Mouse (Mus musculus) adrenal gland, adult 18-20 months (tissue): Measurements from ENCODE around the gene Ktn1. TPM values are rescaled to one million over a fixed set of nuclear protein-coding genes. Genes with fewer than 3 reads are reported as not detected.

Experiments used
- DNase-seq, 2 experiments: peaks; one replicate each; pipeline ENCODE4 v3.0.0; 2021 to 2022; ENCODE audit warnings: low spot score in 2 of 2
- total RNA-seq, 2 experiments: library from RNA; stranded (reverse); gene quantifications; 1 replicate in 1 of 2; 2 replicates in 1 of 2; pipeline ENCODE4 v1.2.3; 2021

The Ktn1 gene
- total RNA-seq, 2 experiments from 2014 or later: 41.8 to 56.7 TPM

DNA sequence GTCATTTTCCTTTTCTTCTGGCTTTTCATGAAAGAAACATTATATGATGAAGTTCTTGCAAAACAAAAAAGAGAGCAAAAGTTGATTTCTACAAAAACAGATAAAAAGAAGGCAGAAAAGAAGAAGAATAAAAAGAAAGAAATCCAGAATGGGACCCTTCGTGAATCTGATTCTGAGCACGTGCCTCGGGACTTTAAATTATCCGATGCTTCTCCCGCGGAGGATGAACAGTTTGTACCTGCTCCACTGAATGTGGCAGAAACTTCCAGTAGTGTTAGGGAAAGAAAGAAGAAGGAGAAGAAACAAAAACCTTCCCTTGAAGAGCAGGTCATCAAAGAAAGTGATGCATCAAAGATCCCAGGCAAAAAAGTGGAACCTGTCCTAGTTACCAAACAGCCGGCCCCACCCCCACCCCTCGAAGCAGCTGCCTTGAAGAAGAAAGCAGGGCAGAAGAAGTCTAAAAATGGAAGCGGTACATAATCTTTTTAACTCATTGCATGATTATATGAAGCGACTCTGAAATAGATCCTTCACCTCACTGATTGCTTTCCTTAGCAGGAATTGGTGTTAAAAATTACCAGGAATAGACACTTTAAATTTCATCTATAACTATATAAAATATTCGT is 15.7 kb downstream of the Ktn1 start:
- no peak for DNase-seq

DNA sequence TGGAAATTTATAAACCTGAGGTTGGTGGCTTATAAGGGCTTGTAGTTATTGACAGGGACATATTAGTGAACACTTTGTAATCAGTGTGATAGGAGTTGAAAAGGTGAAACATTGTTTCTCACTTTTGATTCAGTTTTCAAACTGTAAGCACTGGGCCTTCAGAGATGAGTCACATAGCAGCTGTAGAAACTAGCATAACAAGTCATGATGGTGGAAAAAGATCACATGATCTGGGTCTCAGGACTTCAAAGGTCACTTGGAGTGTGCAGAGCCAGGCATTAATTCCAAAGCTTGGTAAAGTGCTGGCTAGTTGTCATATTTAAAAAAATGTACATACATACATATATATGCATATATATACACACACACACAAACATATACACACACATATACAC is 16.2 kb downstream of the Ktn1 start:
- DNase-seq: no peak

DNA sequence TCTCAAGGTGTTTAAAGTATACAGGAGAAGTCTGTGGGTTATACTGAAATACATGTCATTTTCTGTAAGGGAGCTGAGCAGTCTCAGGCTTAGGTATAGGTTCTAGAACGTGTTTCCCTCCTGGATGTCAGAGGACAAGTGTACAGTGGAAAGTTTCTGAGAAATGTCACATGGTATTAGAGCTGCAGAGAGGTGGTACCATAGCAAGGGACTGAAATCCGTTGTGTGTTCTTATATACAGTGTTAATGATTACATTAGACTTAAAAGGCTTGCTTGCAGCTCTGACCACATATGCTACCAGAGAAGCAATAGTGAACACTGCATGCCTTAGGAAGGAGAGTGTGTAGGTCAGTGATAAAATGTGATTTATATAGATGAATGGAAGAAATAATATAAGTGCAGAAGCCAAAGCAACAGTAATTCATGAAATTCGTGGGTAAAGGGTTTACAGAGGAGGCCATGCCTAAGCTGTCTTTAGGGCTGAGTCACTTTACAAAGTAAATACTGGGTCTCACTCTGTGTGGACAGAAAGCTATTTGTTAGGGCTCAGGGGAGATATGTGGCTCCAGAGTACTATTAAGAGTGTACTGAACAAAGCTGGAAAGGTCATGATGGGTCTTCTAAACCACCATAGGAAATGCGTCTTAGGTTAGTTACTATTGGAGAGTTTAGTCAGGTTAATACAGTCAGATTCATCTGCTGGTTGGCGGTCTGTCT is 17.0 kb downstream of the Ktn1 start:
- no peak for DNase-seq

DNA sequence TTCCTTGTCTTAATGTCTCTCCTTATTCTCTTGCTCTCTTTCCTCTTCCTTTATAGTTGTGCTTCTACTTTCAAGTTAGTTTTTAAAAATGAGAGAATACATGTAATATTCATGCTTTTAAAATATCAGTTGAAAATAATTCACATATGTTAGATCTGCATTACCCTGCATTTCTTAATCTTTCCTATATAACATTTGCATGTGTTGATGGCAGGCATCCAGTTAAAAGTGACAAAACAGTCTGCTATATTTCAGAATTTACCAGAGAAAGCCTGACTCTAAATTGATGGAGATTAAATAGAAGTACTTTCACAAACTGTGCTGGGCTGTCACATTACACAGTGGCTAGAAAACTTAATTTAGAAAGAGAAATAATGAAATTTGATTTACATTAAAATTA is 19.8 kb downstream of the Ktn1 start:
- no peak for DNase-seq

DNA sequence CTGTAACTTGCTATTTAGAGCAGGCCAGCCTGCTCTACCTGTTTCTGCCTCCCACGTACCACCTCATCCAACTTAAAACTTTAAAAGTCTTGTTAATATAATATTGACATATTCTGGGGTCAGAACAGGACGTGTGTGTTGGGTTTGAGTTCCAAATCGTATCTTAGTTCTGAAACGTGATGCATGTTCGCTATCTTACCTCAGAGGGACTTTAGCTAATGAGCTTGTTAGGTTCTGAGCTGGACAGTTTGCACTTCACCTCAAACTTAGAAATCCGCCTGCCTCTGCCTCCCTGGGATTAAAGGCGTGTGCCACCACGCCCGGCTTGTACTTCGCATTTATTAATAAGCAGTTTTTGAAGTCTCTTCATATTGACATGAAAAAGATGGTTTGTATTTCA is 34.6 kb downstream of the Ktn1 start:
- DNase-seq: no peak

DNA sequence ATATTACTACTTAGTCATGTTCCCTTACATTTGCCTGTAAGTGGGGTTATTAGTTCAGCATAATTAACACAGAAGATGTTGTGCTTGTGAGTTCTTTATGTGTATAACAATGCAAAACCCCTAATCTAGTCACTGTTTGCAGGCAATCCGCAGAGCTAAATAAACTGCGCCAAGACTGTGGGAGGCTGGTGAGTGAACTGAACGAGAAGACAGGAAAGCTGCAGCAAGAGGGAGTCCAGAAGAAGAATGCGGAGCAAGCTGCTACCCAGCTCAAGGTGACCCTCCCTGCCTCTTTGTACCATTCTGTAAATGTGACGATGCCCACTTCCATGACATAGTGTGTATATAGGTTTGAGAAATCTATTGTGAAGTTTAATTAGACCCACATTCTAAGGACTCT is 36.3 kb downstream of the Ktn1 start:
- no peak for DNase-seq

DNA sequence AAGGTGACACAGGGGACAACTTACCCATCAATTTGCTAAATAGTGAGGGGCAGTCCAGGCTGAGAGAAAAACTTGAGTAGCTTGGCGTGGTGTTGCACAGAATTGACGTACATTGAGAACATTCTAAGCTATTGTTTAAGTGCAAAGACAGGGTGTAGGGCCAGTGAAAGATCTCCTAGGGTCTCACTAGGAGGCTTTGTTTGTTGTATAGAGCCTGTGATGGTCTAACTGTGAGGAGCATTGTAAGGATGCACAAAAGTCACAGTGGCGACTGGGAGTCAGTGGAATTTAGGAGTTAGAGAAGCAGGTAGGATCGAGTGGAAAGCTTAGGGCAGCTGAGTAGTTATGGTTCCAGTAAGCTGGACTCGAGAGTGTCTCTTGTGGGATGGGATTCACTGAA is 50.9 kb downstream of the Ktn1 start:
- no peak for DNase-seq

DNA sequence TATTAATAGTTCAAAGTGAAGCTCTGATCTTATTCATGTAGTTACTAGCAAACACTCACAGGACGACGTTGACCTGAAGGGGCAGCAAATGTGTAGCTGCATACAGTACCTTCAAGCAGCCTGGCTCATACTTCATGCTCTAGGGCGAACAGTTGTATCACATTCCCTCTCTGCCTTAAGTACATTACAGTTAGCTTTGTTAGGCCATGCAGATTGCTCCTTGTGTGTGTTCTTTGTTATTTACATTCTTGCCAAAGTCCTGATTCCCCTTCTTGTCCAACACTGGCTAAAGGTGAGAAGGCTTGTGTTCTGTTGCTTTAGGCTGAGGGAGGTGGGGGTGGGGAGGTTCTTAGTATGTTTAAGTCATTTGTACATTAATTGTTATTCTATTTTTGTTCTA is 61.3 kb downstream of the Ktn1 start:
- DNase-seq: no peak

DNA sequence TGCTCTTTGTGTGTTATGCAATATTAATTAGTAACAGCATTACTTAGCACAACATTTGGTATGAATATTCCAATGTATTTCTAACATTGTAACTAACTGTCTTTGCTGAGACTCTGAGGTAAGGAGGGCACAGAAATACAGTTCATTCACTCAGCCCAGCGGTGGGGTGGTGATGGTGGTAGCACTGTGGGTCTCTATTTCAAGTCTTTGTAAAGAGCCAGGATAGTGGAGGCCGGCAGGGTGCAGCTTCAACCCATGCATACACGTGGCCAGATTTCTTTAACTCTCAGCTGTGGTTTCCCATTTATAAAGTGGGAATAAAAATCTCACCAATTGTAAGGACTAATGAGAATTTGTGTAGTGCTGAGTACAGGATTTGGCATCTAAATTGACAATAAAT is 67.5 kb downstream of the Ktn1 start:
- DNase-seq: no peak

DNA sequence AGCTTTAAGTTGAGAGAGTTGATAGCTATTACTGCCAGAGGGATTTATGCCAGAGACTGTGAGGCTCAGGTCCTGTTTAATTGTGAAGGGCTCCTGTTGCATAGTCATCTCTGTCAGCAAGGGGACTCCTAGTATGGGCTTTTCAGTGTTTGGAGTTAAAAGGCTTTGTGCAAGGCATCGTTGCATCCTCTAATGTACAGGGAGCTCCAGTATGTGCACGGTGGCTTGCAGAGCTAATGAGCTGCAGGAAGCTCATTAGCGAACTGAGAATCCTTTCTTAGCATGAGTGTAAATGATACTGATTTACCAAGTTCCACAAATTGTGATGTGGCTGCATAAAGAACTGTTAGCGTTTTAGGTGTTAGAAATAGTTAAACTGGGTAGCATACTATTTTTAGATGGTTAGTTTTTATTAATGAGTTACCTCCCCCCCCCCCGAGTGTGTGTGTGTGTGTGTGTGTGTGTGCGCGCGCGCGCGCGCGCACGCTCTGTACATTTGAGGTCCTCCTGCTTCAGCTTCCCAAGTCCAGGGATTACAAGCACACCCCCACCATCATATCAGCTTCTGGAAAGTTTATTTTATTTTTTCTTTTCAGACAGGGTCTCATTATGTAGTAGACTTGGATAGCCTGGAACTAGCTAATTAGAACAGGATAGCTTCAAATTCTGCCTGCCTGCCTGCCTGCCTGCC is 69.8 kb downstream of the Ktn1 start:
- no peak for DNase-seq

DNA sequence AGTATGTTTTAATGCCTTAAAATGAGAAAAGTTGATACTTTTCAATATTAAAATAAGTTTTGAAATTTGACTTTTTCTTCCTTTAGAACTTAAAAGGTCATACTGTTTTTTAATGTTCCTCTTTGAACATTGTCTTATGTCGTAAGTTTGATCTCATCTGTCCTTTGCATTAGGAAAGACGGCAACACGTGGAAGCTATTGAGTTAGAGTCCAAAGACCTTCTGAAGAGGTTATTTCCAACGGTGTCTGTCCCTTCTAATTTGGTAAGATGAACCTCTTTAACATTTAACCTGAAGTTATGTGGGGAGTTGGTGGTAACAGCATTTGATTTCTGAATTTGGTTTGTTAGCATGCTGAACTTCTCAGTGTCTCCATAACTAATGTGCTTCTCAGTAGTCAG is 71.8 kb downstream of the Ktn1 start:
- no peak for DNase-seq

DNA sequence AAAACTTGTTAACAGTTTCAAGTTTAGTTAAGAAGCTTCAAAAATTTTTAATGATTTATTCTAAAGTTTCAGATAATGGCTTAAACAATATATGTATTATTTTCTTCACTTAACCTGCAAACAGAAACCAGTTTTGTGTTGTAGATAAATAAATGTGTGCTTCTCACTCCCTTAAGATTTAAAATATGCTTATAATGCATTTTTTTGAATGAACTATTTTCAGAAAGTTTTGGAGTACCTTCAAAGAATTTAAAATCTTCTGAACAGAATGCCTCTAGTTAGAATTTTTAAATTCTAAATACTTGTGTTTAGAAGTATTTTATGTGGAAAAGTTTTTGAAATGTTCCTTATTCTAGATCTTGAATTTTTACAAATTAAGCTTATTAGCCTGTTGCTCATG is 74.8 kb downstream of the Ktn1 start:
- DNase-seq: no peak

DNA sequence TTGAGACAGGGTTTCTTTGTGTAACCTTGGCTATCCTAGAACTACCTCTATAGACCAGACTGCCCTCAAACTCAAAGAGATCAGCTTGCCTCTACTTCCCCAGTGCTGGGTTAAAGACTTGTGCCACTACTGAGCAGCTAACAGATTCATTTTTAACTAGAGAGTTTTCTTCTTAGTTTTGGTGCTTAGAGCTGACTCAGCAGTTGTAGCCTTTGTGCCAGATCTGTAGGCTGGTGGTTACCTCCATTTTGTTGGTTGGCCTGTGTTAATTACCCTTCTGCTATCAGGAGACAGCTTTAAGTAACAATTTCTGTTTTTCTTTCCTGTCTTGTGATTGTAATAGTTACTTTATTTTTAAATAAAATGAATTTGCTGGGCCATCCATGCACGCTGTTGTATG is 80.3 kb downstream of the Ktn1 start:
- no peak for DNase-seq

DNA sequence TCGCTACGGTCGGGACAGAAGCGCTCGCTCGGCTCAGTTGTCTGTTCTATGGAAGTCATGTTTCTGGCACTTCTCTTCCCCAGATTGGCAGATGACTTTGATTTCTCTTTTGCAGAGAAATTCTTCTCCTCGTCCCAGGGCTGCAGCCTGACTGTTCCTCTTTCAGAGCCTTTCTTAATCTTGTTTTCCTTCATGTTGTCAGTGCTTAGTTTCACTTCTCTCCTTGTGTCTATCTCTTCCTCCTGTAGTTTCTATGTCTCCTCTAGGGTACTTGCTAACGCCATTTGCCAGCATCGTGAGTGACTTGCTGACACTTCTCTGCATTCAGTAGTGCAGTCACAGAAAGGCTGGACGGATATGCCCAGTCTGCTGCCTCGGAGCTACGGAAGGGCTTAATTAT is 87.1 kb downstream of the Ktn1 start:
- no peak for DNase-seq

DNA sequence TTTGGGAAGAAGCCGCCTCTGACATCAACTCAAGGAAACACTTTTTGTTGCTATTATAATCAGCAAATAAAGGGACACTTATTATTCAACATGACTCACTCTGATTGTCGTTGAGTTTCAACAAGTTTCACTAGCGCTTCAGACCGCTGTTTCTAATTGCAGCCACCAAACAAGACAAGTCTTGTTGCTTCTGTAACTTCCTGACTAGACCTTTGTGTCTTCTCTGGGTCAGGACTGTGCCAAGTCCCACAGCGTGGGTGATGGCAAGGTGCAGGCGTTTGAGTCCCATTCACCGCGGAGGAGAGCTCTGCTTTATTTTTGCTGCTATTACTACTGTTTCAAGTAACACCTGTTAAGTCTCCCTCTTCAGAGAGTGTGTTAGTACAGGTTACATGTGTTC is 88.2 kb downstream of the Ktn1 start:
- no peak for DNase-seq

DNA sequence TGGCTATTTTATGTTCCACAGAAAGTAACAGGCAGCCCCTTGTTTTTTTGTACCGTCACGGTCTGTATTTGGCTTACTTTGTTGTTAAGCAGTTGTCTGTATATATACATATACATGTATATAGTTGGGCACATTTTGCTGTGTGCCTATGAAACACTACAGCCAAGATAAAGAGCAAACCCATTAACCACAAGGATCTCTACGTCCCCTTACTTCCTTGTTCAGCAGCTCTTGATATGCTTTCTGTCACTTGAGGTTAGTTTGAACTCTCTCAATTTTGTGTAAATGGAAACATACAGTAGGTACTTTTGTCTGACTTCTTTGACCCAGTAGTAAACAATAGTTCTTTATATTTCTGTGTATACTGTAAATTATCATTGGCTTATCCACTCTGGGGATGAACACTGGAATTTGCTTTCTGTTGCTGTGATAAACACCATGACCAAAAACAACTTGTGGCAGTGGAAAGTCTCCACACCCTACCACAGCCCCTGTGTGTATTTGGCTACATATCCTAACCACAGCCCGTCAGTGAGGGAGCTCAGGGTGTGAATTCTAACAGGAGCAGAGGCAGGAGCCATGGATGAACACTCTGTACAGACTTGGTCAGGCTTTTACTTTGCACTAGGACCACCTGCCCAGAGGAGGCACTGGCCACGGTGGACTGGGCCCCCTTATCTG is 92.2 kb downstream of the Ktn1 start:
- DNase-seq: no peak

DNA sequence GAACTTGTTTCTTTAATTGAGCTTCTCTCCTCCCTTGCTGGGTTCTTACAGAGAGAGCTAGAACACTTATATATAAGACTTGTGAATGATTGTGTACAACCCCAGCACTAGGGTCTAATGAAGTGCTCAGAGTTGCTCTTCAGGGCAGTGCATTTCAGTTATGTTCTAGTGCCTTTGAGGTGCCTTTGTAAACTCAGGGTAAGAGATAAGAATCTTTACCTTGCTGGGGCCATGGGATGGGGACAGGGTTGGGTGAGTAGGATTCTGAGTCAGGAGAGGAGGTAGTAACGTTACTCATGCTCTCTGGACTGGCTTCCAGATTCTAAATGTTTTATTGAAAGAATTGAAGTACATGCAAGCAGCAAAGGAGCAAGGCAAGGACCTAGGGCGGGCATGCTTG is 92.8 kb downstream of the Ktn1 start:
- no peak for DNase-seq

DNA sequence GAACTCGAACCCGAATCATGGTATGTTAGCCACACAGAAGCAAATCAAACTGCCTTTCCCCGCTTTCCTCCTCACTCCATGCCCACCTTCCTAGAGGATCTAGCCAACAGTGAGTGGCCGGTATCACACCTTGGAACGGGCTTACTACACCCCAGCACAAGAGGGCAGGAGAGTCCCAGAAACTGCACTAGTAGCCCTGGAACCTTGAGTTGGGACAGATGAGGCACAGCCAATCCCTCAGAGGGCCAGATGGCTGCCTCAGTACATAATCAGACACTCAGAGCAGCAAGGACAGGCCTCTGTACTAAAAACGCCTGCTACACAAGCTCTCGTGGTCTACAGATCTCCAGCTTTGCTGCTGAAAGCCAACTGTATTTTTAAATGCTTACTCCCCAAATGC is 94.4 kb downstream of the Ktn1 start:
- no peak for DNase-seq

DNA sequence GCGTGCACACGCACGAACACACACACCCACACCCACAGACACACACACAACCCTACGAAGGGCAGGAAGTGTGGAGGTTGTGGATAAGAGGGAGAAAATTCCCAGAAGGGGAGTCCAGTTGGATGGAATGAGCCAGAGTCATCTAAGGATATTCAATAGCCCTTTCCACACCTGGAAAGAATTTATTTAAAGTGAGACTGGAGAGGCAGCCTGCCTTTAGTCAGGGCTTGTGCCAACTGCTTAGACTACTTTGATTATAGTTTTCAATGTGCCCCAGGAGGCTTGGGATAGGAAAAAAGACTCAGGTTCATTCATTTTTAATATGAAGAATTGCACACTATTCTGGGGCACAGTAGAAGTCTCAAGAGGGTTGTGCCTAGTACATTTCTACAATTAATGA is 96.8 kb downstream of the Ktn1 start:
- DNase-seq: no peak

DNA sequence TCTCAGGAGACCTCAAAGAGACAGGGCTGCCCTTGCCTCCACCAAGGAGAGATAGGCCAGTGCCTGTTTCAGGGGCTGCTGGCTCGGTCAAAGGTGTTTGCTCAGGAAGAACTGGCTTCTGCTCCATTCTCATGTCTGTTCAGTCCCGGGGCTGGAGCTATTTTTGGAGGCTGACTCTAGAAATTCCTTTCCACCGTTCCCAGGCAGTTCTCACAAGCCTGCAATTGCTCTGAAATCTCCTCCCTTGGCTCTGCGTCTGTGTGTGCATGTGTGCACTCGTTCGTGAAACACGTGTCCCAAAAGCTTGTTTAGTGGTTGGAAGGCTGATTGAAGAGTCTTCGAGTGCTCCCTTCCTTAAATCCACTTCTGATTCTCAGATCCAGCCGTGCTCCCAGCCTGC is 99.3 kb downstream of the Ktn1 start:
- DNase-seq: no peak

DNA sequence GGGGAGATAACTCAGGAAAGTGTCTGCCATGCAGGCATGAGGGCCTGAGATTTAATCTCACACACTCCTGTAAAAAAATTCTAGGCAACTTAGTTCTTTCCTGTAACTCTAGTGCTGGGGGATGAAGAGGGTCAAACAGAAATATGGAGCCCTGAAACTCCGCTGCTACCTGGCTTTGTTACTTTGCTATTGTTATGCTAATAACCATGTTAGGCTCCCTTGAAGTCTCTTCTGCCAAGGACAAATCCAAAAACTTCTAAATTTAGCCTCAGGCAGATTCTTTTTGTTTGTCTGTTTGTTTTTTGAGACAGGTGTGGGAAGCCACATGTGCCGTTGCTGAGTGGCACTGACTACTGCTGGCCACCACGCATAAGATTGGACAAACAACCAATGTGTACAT is 100.5 kb downstream of the Ktn1 start:
- DNase-seq: no peak
